Mouse (Mus musculus) limb, embryonic 14.5 days (tissue): ENCODE measurements at regions not wholly inside any gene's neighbourhood (a gene's known extent, or its start where the extent isn't known, plus 50 kb on each side); places are given as distances from the start of the nearest gene placed in this dataset.

Experiments used
- ATAC-seq: fragments of 200-750 bp; cut with Nextera tagmentation; 2 replicates; pipeline ENCODE4 v1.8.0; 2017; ENCODE audit warnings: low read depth, moderate number of reproducible peaks, moderate TSS enrichment; ENCODE audit not compliant: low FRiP score
- DNase-seq: peaks from one replicate; pipeline ENCODE4 v3.0.0-alpha.2; 2015; ENCODE audit warnings: low spot score
- H3K27ac ChIP-seq: fragments of 300-500 bp; sonication (generic); replicated peaks from 2 replicates; pipeline ENCODE4 v1.5.1; 2014; ENCODE audit warnings: low read depth, mild to moderate bottlenecking, low read length, moderate library complexity, mixed read lengths
- H3K27me3 ChIP-seq: fragments of 300-500 bp; sonication (generic); 2 replicates; pipeline ENCODE4 v1.6.1; 2014; ENCODE audit warnings: low read length, mixed read lengths; ENCODE audit not compliant: control insufficient read depth, insufficient read depth
- H3K36me3 ChIP-seq: fragments of 300-500 bp; sonication (generic); 2 replicates; pipeline ENCODE4 v1.6.1; 2014; ENCODE audit warnings: mild to moderate bottlenecking, low read length, moderate library complexity, mixed read lengths; ENCODE audit not compliant: control insufficient read depth, insufficient read depth
- H3K4me1 ChIP-seq: fragments of 300-500 bp; sonication (generic); 2 replicates; pipeline ENCODE4 v1.6.1; 2014; ENCODE audit warnings: antibody characterized with exemption, low read length, mixed read lengths; ENCODE audit not compliant: control insufficient read depth, insufficient read depth
- H3K4me2 ChIP-seq: fragments of 300-500 bp; sonication (generic); replicated peaks from 2 replicates; pipeline ENCODE4 v1.6.1; 2014; ENCODE audit warnings: low read depth, mild to moderate bottlenecking, low read length, moderate library complexity; ENCODE audit not compliant: severe bottlenecking
- H3K4me3 ChIP-seq: fragments of 300-500 bp; sonication (generic); replicated peaks from 2 replicates; pipeline ENCODE4 v1.5.1; 2014; ENCODE audit warnings: low read length
- H3K9ac ChIP-seq: fragments of 300-500 bp; sonication (generic); 2 replicates; pipeline ENCODE4 v1.6.1; 2014; ENCODE audit warnings: mild to moderate bottlenecking, low read depth, low read length, moderate library complexity; ENCODE audit not compliant: severe bottlenecking
- H3K9me3 ChIP-seq: fragments of 300-500 bp; sonication (generic); 2 replicates; pipeline ENCODE4 v1.6.1; 2016; ENCODE audit warnings: low read length; ENCODE audit not compliant: control insufficient read depth
- POLR2A ChIP-seq: fragments of 200-500 bp; IDR thresholded peaks from 2 replicates; pipeline ENCODE4 v1.8.0; 2012; ENCODE audit warnings: inconsistent platforms, mild to moderate bottlenecking, moderate library complexity, borderline replicate concordance; ENCODE audit not compliant: insufficient read depth, insufficient read length; ENCODE audit errors: extremely low read depth
- WGBS: fragments of 180-500 bp; shearing (Covaris S2); extraction: QIAGEN DNeasy Blood & Tissue Kit; methylation state at CpG from one replicate; pipeline ENCODE4 v1.1.7; 2014; 5-methylcytosine and 5-hydroxymethylcytosine counted together

- ATAC-seq (no peak), DNase-seq (no peak)
- no peaks in the 10 kb centered on the region for H3K9me3 ChIP-seq
- no peak overlapping the region for H3K4me3 ChIP-seq
- H3K36me3 ChIP-seq: no peaks in the 10 kb centered on the region
- 58% methylated on average over 2 of the region's 2 CpGs for WGBS
- H3K4me2 ChIP-seq: no peak overlapping the region
- peaks cover 8% of the 10 kb centered on the region; the same call in 1 of the 2 replicates for H3K4me1 ChIP-seq
- no peak overlapping the region for H3K9ac ChIP-seq
- H3K27me3 ChIP-seq: no peaks in the 10 kb centered on the region
- no peak for TF ChIP-seq POLR2A
- no peak overlapping the region for H3K27ac ChIP-seq
Measured at GRCm38 (mm10) chr10:24532776-24533175, 62.5 kb upstream of the Ccn2 start.

GRCm38 (mm10) chr10:24534901-24535300 is 60.3 kb upstream of the Ccn2 start:
- Histone ChIP-seq H3K4me2 (no peak overlapping the region), H3K27ac (peak overlapping the region; percentile 48), H3K9me3 (no peaks in the 10 kb centered on the region), H3K4me1 (peaks cover 8% of the 10 kb centered on the region; the same call in 1 of the 2 replicates), H3K4me3 (no peak overlapping the region), H3K36me3 (no peaks in the 10 kb centered on the region), H3K27me3 (no peaks in the 10 kb centered on the region), H3K9ac (no peak overlapping the region)
- no peak for DNase-seq
- no peak for TF ChIP-seq POLR2A
- WGBS: 86% methylated on average over 11 of the region's 11 CpGs
- no peak for ATAC-seq

GRCm38 (mm10) chr10:24535461-24535860 is 59.8 kb upstream of the Ccn2 start:
- Histone ChIP-seq H3K4me2 (no peak overlapping the region), H3K9me3 (no peaks in the 10 kb centered on the region), H3K4me1 (peaks cover 8% of the 10 kb centered on the region; the same call in 1 of the 2 replicates), H3K9ac (no peak overlapping the region), H3K4me3 (no peak overlapping the region), H3K27me3 (no peaks in the 10 kb centered on the region), H3K36me3 (no peaks in the 10 kb centered on the region), H3K27ac (no peak overlapping the region)
- no peak for DNase-seq
- no peak for ATAC-seq
- WGBS: 82% methylated on average over 6 of the region's 6 CpGs
- TF ChIP-seq POLR2A: no peak

- DNase-seq: no peak
- no peak for TF ChIP-seq POLR2A
- WGBS: 76% methylated on average over 4 of the region's 4 CpGs
- H3K27me3 ChIP-seq: no peaks in the 10 kb centered on the region
- H3K4me1 ChIP-seq: no peaks in the 10 kb centered on the region
- no peak for ATAC-seq
- H3K4me2 ChIP-seq: no peak overlapping the region
- no peaks in the 10 kb centered on the region for H3K36me3 ChIP-seq
- H3K4me3 ChIP-seq: no peak overlapping the region
- no peaks in the 10 kb centered on the region for H3K9me3 ChIP-seq
- H3K9ac ChIP-seq: no peak overlapping the region
- no peak overlapping the region for H3K27ac ChIP-seq
Measured at GRCm38 (mm10) chr10:24541990-24542389, 53.3 kb upstream of the Ccn2 start.
